Mouse (Mus musculus) layer of hippocampus, adult 2 months (tissue): ENCODE data around the gene Fbp1. TPM values are rescaled to one million over a fixed set of nuclear protein-coding genes. Genes with fewer than 3 reads are reported as not detected.
"Not testable (repeated sequence)": the region's sequence is repeated elsewhere in the genome, so short reads cannot be mapped to it uniquely, and the experiment has no call there.

Experiments used
- DNase-seq, 2 experiments: peaks; one replicate each; pipeline ENCODE4 v3.0.0; 2022; ENCODE audit warnings: low spot score in 2 of 2
- H3K27ac ChIP-seq: fragments of 200-600 bp; 2 replicates; pipeline ENCODE4 v1.8.1; 2022
- H3K4me3 ChIP-seq: fragments of 200-600 bp; 2 replicates; pipeline ENCODE4 v1.8.1; 2022; ENCODE audit warnings: mild to moderate bottlenecking
- CTCF ChIP-seq: fragments of 200-600 bp; conservative IDR thresholded peaks from 2 replicates; pipeline ENCODE4 v1.8.1; 2022; ENCODE audit warnings: antibody characterized with exemption, mild to moderate bottlenecking, moderate library complexity
- total RNA-seq, 2 experiments: library from RNA; stranded (reverse); gene quantifications; 2 replicates each; pipeline ENCODE4 v1.2.3; 2021

Fbp1 gene
- total RNA-seq, 2 experiments from 2014 or later, result 0.61 TPM; not detected in 1

DNA sequence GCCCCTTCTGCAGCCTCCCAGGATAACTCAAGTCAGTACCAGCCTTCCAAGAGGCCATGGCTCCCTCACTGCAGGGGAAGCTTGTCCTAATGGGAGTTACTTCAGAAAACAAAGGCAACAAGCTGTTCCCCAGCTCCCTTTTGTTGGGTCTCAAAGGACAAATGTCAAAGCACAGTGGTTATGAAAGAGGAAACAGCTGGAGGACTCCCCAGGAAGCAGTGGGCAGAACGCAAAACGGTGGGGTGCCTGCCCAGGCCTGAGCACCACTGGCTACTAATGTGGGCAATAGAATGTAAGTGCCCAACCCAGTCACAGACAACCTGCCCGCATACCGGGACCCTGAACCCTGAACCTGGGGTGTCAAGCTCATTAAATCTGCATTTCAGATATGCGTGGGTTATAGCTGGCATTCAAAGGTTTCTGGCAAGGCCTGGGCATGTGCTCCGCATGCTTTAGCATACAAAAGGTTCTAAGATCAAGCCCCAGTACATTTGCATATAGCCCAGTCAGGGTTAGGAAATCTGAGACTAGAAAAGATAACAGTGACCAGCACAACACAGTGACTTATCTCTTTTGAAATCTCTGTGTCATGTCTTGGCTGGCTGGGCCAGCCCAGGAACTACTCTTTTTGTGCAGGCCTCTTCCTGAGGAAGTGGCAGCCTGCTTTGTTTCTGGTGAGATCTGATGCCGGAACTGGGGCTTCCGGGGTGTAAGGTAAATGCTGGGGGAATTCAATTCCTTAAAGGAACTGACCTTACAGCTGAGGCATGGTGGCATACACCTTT lies 8.1 kb downstream of the Fbp1 start:
- DNase-seq, result no peak
- no peak overlapping the region for H3K4me3 ChIP-seq
- H3K27ac ChIP-seq, result no peak overlapping the region
- no peak for TF ChIP-seq CTCF

DNA sequence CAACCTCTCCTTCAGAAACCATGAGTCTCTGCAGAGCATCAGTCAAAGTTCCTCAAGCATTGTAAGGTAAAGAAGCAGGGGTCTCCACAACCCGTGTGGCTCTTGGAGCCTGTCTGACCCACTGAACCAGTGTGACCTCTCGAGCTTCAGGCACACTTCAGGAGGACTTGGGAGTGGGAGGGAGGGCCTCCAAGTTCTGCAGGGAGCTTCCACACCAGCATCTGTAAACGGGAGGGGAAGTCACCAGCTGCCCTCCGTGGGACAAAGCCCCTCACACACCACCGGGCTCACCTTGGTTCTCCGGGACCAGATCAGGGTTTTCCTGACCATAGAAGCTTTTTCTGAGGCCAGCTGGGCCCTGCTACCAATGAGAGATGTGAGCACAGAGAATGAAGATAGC lies 8.7 kb downstream of the Fbp1 start:
- TF ChIP-seq CTCF, result no peak
- no peak overlapping the region for H3K4me3 ChIP-seq
- H3K27ac ChIP-seq, result no peak overlapping the region
- DNase-seq, result no peak

DNA sequence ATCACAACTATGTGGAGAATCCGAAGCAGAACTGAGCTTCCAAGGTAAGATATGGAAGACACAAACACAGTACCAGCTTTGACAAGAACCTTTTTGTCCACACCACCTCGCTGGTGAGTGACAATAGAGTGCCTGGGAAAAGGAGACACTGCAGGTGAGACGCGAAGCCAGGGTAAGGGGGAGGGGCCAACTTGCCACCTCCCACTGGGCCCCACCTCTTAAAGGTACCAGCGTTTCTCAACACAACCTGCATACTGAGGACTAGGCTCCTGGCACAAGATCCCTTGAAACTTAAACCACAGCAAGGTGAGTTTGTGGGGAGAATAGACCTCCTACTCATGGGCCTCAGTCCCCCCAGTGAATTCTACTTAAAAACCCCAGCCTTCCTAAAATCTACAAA lies 10.8 kb downstream of the Fbp1 start:
- DNase-seq, result no peak
- Histone ChIP-seq H3K27ac (no peak overlapping the region), H3K4me3 (no peak overlapping the region)
- TF ChIP-seq CTCF, result no peak

DNA sequence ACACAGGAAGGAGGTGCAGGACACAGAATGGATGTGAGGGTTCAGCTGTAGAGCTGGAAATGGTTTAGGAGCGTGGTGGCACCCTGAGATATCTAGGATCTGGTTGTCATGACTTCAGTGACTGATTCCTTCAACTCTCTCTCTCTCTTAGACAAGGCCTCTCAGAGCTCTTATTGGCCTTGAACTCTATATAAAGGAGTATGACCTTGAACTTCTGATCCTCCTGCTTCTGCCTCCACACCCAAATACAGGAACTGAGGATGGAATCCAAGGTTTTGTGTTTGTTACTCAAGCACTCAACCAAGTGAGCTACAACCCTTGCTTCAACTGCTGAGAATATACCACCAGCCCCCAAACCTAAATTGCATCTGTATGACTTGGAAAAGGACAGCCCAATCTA lies 12.0 kb downstream of the Fbp1 start:
- Histone ChIP-seq H3K4me3 (no peak overlapping the region), H3K27ac (no peak overlapping the region)
- no peak for TF ChIP-seq CTCF
- DNase-seq, result no peak

DNA sequence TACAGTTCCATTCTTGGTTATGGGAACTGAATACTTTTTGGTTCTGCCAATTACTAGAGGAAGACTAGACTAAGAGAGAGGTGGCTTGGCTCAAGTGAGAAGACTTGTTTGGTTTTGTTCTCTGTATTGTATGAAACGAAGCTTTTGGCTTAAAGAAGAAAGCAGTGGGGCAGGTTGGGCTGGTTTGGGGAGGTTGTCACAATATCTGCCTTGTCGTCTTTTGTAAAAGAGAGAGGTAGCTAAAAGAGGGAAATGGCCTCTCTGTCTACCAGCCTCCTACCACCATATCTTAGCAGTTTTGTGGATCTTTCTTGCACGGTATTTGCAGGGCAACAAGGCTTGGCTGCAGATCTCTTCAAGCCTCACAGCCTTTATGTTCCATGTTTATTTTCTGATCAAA lies 15.8 kb downstream of the Fbp1 start:
- no peak for TF ChIP-seq CTCF
- no peak overlapping the region for H3K4me3 ChIP-seq
- no peak overlapping the region for H3K27ac ChIP-seq
- no peak for DNase-seq

DNA sequence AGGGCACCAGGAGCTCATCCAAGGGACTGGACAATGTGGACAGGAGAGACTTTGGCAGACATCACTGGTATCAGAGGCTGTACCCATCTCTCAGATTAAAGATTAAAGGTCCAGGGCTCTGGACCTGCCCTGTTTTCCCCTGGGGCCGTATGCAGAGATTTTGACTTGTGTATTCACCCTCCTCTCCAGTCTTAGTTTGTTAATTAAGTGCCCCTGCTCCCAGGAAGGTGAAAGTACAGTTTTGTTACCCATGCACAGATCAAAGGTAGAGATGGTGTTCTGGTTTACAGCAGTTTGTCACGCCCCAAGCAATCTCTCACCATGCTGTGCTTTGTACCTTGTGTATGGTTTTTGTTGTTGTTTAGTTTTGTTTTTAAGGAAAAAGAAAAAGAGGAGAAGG lies 17.5 kb downstream of the Fbp1 start:
- H3K27ac ChIP-seq, result no peak overlapping the region
- no peak for DNase-seq
- H3K4me3 ChIP-seq, result no peak overlapping the region
- no peak for TF ChIP-seq CTCF

DNA sequence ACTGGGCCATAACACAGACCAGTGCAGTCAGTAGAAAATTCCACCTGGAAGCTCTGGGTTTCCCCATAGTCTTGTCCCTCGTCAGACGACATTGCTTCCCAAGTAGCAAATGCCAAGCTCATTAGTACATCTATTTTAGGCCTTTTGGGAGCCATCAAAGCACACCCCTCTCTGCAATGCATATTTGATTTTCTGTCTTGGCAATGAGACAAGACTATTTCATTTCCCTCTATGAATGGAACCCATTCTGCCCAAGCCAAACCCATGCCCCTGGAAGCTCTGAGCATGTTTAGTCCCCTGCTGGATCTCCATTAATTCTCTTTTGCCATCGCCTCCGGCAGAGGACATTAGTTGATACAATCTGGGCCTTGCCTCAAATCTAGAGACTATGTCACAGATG lies 21.3 kb downstream of the Fbp1 start:
- no peak for TF ChIP-seq CTCF
- Histone ChIP-seq H3K27ac (no peak overlapping the region), H3K4me3 (no peak overlapping the region)
- peak in 1 of 2 experiments; percentile 7 for DNase-seq

DNA sequence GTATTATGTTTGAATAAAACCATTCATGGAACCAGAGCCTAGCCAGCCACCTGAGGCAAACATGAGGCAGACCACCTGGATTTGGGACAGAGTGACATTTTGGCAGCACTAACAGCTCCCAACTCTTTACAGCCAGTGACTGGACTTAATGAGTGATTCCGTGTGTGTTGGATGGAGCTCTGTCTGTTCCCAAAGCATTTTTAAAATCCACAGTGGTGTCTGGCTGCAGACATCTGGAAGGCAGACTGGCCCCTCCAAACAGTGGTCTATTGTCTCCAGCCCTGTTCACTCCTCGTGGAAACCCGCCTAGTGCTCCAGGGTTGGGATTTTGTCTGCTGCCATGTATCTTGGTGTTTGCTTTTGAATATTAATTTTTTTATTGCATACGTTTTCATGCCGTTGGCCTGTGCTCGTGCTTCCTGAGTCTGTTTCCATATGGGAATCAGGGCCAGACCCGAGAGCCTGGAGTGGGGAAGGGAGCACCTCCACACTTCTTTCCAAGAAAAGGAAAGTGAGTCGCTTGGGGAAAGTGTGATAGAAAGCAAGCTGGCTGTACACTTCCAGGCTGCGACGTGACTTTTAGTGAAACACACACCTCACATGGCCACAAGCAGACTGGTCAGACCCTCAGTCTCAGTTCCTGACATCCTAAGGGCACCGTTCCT lies 22.3 kb downstream of the Fbp1 start:
- no peak for DNase-seq
- no peak overlapping the region for H3K4me3 ChIP-seq
- no peak for TF ChIP-seq CTCF
- no peak overlapping the region for H3K27ac ChIP-seq

DNA sequence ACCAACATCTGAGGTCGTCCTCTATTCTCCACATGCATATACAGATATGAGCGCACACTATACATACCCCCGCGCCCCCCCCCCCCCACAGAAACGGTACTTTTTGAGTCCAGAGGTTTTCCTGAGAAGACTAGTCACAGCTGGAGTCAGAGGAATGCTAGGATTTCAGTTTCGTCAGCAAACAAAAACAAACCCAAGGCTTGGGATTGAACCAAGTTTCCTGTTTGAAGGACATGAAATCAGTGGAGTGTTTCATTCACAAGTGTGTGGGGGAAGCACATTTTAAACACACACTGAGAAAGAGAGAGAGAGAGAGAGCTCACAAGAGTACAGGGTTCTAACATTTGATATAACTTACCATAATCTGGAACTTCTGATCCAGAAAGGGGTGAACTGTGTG lies 24.3 kb downstream of the Fbp1 start:
- H3K27ac ChIP-seq, result no peak overlapping the region
- no peak for TF ChIP-seq CTCF
- no peak overlapping the region for H3K4me3 ChIP-seq
- no peak for DNase-seq

DNA sequence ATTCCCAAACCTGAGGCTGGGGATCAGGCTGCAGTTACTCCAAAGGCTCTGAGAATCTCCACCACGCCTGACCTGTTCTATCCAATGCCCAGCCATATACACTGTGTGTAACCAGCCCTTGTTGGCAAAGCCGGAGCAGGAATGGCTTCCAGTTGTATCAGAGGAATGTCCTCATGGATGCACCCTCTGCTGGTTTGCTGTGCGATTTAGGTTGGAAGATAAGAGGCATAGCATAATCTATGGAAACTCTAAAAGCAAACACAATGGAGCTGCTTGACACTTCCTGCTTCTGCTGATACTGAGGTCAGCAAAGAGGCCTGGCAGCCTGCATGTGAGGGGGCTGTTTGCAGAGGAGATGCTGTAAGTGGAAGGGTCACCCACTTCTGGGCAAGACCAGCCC lies 25.2 kb downstream of the Fbp1 start:
- DNase-seq, result no peak
- H3K4me3 ChIP-seq, result no peak overlapping the region
- H3K27ac ChIP-seq, result no peak overlapping the region
- TF ChIP-seq CTCF, result no peak

DNA sequence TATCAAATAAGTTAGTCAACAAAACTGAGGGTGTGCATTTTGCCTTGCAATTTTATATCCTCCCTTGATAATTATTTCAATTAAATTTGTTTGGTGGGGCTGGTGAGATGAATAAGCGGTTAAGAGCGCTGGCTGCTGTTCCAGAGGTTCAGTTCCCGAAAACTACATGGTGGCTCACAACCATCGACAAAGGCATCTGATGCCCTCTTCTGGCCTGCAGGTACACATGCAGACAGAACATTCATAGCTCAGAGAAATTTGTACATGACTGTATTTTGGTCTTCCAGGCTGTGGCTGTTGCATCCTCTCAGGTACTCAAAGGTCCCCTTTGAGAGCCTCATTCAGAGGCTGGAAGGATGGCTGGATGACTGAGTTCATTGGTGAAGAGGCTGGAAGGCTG lies 28.0 kb downstream of the Fbp1 start:
- no peak for DNase-seq
- no peak overlapping the region for H3K4me3 ChIP-seq
- TF ChIP-seq CTCF, result peak; percentile 37
- no peak overlapping the region for H3K27ac ChIP-seq

DNA sequence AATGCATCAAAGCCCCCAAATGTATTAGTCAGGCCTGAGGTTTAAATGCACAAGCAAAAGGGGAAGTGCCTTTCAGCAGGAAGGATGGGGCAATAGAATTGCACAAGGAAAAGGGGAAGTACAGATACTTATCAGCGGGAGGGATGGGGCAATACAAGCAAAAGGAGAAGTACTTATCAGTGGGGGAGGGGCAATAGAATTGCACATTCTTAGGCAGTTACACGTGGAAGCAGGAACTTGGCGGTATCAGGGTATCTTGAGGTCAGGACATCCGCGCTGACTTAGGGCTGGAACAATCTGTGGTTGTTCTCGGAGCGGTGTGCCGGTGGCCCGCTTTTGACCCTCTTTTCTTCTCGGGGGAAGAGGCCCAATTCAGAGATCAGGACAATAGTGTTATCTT lies 28.8 kb downstream of the Fbp1 start:
- DNase-seq, H3K4me3 ChIP-seq, H3K27ac ChIP-seq: not testable (repeated sequence)

DNA sequence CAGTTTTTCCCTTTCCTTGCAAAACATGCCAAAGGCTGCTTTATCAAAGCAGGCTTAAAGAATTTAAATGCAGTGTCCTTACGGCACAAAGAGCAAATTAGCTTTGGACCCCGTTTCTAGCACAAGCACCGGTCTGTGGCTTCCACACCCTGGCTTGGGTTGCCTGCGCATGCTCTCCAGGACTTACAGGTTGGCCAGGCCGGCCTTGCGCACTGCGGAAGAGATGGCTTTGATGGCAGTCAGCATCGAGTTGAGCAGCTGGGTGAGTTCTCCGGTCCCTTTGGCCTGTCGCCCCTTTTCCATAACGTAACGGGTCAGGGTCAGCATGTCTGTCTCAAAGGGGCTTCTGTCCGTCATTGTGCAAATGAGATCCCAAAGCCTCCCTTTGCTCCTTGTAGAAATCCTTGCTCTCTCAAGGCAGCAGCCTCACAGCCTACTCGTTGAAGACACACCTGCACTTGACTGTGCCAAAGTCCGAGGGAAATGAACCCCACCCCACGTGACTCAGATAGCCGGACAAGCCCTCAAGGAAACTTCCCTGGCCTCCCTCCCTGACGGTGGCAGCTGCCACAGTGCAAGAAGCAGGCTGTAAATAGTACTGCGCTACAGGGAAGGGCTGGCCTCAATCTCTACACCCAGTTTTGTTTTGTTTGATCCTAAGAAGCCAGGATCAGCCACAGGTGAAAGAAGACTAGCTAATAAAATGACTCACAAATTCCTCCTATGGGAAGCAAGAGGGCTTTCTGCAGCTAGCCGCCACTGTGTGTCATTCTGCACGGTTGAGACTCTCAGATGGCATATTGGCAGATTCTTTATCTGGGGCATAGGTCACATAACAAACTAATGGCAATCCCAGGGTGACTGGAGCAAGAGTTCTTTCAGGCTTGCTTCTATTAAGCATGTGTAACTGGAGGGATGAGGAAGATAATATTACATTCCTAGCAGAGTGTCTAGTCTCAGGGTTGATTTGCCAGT lies 29.9 kb downstream of the Fbp1 start, which contains the start of gene Fbp2:
TSS of gene Fbp2 (minus strand) at position 482 of the 975 bp plus-strand sequence.
- H3K4me3 ChIP-seq, result no peak within 1 kb of the TSS
- H3K27ac ChIP-seq, result no peak within 1 kb of the TSS
- no peak for TF ChIP-seq CTCF
- no peak for DNase-seq
